Mouse (Mus musculus) adrenal gland, adult (tissue): ENCODE measurements at regions not wholly inside any gene's neighbourhood (a gene's known extent, or its start where the extent isn't known, plus 50 kb on each side); places are given as distances from the start of the nearest gene placed in this dataset.
A peak's percentile ranks its signal among the peaks of the same experiment; 100 is the strongest.

ENCODE experiments used
- DNase-seq, 2 experiments: peaks; one replicate each; pipeline ENCODE4 v3.0.0; 2022 to 2023; ENCODE audit warnings: low spot score in 1 of 2; ENCODE audit not compliant: inconsistent age in 2 of 2

DNA sequence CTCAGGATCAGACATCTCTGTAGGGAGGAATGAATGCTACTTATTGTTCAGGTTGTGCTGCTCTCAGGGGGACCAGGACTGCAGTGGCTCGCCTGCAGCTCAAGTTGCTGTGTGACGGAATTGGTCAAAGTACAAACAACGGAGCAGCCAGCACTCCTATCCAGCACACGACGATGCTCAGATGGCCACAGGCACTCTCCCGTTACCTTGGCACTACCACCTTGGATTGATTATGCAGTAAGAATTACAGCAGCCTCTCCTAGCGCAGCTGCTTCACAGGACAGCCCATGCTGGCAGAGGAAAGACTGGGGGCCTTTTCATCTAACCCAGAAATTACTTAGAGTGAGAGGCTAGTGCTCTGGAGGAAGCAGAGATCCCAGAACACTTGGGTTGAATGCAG lies 226.5 kb downstream of the Maf start:
- no peak for DNase-seq

DNA sequence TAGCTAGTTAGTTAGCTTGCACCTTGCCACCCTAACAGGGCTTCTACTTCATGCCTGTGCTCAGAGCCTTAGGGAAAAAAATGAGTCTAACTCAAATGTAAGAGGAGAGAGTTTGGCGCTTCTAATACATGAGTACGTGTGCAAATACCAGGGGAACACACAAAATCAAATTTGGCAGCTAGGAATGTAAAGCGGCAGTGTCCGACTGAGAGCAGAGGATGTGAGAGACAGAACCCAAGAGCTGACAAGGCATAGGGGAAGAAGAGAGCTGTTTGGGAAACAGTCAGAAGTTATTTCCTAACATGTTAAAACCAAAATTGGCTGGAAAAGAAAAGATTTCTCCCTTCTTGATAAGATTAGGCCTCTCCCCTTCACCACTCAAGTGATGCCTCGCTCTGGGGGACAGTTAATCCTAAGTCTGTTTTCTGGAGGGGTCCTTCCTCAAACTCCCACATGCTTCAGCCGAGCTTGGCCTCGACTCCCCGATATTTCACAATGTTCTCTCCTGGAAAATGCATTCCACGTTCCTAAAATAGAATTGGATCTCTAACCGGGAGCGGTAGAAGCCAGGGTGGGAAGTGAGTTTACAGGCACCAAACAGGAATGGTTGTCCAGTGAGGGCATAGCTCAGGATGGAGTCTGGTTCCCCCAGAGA lies 229.1 kb downstream of the Maf start:
- peak in 1 of 2 experiments; percentile 42 for DNase-seq

DNA sequence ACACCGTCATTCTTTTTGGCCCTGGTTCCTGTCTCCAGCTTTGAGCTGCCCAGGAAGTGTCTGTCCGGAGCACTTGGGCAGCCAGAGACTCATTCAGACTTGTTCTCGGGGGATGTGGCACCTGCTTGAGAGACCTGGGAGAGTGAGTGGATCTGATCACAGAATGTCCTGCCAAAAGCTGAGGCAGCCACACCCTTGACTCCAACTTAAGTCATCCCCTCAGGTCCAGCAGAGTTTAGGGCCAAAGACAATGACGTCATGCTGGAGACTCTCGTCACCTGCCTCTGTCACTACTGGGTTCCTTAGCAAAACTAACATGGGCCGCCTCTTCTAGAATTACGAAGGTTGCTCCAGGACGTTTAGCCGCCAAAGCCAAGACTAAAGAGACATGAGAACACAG lies 231.5 kb downstream of the Maf start:
- DNase-seq = no peak

DNA sequence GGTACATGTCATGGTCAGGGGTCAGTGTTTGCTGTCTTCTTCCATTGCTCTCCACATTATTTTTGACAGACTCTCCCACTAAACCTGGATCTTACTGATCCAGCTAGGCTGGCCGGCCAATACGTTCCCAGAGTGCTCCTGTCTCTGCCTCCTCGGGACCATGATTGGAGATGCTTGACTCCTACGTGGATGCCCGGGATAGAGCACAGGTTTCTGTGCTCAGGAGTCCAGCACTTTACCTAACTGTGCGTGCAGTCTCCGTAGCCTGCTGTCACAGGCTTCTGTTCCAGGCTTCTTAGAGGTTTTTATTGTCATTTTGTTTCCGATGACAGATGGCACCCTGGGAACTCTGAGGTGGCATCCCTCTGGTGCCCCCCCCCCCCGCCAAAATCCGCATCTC lies 232.4 kb downstream of the Maf start:
- no peak for DNase-seq

DNA sequence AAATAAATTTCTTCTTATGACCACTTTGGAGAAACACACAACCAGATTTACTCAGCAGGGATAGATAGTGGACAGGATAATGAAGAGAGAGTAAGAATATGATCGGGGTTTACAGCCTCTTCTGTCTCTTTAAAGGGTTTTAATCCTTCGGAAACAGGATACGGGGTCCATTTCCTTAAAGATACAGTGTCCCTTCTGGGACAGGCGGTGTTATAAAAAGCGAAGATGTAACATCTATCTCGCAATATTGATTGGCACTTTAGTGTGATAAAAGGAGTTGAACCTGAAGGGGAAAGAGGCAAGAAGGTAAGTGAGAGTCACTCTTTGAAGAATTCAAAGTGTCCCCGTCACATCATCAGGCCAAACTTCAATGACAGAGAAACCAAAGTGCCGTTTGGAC lies 233.6 kb downstream of the Maf start:
- DNase-seq = no peak

DNA sequence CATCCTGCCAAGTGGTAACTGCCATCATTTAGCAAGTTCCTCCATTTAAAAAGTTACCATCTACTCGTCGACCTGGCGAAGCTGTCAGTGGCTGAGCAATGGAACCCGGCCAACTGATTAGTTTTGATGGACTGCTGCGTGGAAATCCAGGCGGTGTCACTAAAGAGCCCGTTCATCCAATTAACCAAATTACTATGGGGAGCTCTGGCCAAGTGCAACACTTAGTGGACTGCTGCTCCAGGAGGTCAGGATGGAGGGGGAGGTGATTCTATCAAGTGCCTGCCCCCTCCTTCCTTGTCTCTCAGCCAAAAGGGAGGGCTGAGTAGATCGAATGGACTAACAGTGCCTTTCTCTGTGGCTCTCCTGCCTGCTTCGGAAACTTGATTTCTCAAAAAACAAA lies 241.0 kb downstream of the Maf start:
- DNase-seq = peak; percentile 17 to 59

DNA sequence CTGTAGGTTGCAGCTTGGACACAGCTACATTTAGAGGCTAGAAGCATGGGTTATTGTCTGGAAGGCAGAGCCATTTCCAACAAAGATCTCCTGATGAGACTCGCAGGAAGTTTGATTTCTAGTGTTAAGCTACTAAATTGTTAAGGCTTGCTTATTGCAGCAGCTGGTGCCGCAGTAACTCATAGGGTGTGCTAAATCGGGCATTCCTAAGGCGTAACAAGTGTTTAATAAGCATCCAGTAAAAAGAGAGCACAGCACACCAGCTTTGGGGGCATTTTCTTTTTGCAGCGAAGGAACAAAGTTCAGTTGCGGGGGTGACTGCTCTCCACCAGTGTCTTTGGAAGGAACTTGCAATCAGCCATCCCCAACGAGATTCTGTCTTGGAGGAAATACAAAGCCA lies 241.5 kb downstream of the Maf start:
- DNase-seq = no peak

DNA sequence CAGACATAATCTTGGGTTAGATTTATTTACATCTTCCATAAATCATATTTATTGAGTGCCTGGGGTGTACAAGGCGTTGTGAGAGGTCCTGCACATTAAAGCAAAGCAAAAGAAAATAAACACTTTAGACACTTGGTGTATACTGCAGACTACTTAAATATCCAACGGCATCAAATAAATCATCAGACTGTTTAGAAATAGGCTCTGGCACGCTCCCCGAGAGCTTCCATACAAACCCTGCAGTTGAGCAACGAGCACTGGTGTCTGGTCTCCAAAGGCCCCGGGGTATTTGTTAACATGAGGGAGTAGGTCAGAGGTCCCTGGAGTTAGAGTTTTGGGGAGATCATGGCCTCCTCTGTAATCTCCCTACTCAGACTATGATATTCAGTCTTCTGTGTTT lies 244.9 kb downstream of the Maf start:
- peak in 1 of 2 experiments; percentile 50 for DNase-seq

DNA sequence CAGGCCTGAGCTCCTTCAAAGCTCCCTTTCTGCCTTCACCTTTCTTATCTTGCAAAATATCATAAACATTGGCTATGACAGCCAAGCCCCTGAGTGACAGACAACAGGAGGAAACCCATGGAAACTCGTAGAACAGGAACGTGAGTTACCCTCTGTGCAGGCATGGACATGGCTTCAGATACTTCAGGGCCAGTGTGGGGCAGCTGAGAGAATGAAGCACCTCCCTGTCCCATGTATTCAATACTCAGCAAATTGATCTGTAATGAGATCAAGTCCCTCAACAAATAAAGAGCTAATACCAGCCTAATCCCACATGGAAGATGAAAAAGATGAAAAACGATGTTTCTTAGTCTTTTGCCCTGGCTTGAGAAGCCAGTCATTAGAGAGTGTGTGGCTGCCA lies 249.5 kb downstream of the Maf start:
- DNase-seq = no peak

DNA sequence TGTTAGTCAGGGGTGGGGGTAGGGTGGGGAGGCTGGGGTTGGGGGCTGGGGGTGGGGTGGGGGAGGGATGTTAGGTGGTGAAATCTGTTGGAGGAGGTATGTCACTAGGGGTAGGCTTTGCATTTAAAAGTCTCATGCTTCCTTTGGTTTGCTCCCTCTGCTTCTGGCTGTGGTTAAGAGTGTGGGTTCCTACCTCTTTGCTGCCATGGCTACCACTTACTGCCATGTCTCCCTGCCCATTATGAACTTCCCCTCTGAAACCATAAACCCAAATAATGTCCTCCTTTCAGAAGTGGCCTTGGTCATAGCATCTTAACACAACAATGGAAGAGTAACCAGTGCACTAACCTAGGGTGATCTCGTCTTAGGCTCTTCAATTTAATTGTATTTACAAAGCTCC lies 256.8 kb downstream of the Maf start:
- no peak for DNase-seq

DNA sequence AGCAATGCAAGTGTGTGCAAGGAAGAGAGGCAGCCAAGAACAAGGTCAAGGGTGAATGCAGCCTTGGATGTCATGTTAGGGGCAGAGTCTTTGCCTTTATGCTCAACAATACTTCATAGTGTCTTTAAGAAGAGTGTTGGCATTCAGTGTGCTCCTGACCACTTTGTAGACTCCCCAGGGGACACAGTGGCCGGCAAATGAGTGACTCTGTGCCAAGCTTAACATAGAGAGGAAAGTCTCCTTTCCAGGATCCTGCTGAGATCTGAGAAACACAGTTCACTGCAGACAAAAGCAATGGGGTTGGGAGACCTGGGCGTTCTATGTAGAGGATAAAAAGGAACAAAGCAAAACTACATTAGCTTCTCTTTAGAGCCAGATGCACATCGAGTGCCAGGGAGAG lies 259.2 kb downstream of the Maf start:
- no peak for DNase-seq

DNA sequence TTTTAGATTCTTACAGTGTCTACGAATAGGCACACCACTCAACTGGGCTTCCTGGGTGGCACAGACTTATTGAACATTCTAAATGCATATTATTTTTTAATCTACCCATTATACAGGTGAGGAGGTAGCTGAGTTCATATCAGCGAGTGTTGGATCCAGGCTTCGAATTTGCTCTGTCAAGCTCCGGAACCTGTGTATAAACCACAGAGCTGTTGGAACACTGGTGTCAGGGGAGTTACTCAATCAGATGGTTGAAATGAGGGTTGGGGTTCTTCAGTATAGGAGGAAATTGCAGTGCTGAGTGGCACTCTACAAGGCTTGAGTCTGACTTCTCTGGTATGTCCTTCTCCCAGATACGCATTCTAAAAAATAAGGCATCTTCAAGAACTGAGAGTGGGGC lies 263.1 kb downstream of the Maf start:
- DNase-seq = no peak

DNA sequence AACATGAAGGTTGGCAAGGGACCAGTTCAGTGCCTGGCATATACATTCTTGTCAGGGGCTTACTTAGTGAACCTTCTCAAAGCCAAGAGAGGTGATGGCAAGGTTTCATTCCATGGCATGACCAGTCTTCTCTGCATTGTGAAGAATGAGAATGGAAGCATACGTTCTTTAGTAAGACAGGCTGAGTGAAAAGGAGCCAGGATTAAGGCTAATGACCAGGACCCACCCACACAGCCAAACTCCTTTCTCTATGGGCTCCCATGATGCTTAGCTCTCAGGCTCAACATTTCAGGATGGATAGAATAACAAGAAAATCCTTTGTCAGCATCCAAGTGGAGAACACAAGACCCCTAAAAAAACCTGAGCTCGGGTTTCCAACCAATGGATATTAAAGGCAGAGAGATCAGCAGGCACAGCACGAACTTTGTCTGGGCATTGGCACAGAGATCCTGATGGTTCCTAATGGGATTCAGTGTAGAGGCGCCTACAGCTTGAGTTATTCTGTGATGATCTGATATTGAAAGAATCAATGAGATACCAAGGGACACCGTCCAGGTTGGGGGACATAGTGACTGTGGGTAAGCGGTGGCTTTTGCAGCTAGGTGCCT lies 265.5 kb downstream of the Maf start:
- no peak for DNase-seq

DNA sequence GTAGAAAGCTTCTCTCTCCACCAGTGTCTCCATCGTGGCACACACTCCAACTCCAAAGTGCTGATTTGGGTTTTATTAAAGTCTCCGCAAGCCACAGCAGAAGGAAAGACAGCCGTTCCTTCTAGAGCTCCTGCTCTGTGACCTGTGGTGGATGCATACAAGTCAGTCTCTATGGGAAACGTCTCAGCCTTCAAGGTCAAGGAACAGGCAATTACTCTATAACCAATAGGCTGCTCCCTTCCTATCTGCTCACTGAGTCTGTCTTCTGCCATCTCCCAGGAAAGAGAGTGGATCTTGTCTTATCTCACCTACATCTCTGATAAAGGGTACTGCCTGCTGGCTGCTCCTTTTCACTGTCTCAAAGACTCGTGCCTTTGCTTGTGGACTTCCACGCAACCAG lies 266.3 kb downstream of the Maf start:
- peak in 1 of 2 experiments; percentile 36 for DNase-seq

DNA sequence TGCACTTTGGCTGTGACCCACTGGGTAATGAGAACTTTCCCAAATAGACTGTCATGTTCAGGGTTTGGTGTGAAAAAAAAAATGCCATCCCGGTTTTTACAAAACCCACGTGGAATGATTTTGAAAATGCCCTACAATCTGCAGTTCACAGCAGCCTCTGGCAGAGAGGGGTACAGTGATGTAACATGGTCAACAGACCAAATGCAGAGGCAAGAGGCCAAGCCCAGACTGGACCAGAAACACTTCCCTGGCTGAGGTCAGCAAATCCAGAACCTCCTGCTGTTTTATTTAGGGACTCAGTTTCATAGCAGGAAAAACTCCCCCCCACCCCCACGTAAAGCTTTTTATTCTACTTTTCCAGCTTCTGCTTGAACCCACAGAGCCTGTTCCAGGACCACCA lies 267.4 kb downstream of the Maf start:
- DNase-seq = peak in 1 of 2 experiments; percentile 28

DNA sequence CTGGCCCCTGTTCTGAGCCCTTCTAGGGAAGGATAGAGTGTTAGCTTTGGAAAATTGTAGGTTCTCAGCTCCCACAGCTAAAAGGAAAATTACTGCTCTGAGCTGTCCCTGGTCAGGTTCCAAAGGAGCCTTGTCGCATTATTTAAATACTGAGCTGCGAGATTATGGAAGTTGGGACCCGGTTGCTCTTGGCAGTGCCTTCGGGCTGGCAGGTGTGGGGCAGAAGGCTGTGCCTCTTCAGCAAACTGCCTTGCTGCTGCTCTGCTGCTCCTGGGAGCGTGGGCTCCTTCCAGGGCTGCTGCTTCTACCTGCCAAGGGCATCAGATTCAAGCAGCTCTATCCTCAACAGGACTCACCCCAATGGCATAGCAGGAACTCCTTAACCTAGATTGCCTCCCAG lies 268.1 kb downstream of the Maf start:
- DNase-seq = no peak

DNA sequence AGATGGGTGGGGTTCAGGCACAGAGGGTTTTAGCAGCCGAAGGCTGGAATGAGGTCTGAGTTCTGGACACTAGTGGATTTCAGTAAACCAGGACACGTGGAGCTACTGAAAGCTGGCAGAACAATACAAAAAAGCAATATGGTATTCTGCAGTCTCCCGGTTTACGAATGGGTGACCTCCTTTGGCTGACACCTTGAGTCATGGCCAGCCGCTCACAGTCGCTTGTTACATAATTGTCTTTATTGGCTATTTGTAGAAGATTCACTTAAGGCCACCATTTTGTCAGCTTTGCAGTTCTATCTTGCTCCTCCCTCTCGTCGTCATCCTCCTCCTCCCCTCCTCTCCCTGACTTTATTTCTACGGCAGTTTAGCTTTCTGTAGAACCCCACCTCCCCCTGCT lies 269.6 kb downstream of the Maf start:
- peak in 1 of 2 experiments; percentile 53 for DNase-seq

DNA sequence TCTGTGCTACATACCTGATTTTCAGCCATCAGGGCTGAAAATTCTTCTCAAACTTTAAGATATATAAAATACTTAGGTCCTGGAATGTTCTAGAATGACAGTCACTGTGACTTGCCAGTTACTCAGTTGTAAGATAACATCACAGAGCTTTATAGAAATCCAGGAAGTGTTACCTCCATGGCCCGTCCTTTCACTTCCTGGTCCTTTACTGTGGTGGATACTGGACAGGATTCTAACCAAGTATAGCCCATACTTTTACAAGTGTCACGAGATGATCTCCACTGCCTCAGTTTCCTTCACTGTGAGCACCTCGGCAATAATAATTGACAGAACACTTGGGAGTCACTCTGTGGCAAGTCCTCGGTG lies 271.3 kb downstream of the Maf start:
- DNase-seq = no peak

DNA sequence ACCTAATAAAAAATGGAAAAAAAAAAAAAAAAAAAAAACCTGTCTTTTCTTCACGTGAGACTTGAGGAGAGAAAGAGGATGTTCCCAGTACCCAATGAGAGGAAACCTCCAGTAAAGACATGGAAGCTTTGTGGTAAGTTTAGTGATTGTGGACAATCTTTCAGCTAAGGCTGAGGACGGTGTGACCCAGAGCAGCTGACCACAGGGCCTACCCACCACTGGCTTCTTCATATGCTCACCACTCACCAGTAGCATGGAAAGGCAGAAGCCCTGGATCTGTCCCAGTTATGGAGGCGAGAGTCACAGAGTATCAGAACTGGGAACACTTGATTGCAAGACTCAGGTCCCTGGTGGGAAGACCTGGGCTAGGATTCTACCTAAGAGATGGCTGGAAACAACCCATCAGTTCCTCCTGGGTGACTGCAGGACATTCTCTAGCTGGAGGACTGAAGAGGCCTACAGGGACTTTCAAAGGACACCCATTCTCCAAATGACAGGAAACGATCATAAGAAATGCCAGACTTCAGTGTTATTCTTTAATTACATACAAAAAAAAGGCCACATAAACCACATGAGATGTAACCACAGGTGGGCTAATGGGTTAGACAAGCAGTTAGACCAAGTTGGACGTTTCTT lies 271.8 kb downstream of the Maf start:
- DNase-seq = no peak

DNA sequence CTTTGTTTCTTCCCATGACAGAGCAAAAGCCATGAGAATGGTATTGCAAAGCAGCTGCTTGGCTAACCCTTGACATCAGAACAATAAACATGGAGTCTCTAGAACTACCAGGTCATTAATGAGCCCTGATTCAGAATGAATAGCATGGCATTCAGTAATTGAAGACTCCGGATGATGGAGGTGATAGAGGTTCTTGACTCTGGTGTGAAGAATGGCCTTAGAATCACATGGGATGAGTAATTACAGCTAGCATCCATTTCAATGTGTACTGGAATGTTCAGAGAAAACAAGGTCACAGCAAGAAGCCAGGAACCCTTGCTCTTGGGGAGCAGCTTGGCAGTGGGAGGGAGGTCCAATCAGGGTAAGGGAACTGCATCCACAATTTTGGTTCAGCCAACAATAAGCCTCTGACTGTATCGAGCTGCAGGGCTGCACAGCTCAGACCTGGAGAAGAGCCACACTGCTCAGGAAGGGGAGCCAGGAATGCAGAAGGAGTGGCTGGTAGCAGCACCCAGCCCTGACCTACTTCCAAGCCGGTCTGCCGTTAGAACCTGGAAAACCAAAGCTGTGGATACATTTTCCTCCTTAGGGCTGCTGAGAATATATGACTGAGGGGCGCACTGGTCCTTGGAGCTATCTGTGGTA lies 275.1 kb downstream of the Maf start:
- peak; percentile 67 to 82 for DNase-seq

DNA sequence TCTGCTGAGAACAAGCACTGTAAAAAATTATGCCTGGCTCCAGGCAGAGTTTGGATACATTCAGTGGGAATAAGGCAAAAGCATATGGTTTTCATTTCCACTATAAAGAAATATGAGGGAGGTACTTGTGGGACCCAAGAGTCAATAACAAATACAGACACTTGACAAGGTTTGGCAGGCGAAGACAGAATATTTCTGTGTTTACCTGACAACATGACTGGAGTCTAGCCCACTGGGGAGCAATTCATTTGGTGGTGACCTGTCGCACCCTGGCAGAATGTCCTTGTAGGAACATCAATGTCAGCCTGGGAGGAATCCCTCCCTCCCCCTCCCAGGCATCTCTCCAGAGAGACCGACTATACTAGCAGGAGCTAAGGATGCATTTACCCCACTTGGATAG lies 276.8 kb downstream of the Maf start:
- no peak for DNase-seq

DNA sequence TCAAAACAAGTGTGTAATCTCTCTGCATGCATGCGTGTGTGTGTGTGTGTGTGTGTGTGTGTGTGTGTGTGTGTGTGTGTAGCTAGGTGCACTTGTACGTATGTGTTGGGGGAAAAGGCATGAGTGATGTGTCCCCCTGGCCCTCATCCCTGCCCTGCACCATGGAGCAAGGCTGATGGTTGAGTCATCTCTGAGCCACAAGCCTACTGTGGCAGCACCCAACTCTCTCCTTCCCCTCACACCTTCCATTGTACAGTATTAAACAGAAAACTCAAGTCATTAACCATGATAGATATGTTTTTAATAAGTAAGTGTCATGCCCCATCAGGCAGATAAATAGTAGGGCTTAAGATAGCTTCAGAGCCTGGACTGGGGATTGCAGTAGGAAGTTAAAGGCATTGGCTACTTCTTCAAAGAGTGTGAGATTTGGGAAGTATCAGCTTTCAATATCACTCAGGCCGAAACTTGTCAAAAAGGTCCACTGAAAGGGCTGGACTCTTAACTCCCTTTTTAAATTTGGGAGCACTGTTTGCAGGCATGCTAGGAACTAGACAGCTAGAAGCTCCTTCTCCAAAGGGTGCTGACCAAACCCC lies 278.2 kb downstream of the Maf start:
- DNase-seq = peak in 1 of 2 experiments; percentile 74
